Mouse (Mus musculus): ENCODE measurements around the gene Tuft1. TPM values are rescaled to one million over a fixed set of nuclear protein-coding genes. Genes with fewer than 3 reads are reported as not detected.
"Not testable (repeated sequence)": the region's sequence is repeated elsewhere in the genome, so short reads cannot be mapped to it uniquely, and the experiment has no call there.

Tuft1 gene
- polyA plus RNA-seq, 1 experiment from 2014 or later, result 5.0 TPM

DNA sequence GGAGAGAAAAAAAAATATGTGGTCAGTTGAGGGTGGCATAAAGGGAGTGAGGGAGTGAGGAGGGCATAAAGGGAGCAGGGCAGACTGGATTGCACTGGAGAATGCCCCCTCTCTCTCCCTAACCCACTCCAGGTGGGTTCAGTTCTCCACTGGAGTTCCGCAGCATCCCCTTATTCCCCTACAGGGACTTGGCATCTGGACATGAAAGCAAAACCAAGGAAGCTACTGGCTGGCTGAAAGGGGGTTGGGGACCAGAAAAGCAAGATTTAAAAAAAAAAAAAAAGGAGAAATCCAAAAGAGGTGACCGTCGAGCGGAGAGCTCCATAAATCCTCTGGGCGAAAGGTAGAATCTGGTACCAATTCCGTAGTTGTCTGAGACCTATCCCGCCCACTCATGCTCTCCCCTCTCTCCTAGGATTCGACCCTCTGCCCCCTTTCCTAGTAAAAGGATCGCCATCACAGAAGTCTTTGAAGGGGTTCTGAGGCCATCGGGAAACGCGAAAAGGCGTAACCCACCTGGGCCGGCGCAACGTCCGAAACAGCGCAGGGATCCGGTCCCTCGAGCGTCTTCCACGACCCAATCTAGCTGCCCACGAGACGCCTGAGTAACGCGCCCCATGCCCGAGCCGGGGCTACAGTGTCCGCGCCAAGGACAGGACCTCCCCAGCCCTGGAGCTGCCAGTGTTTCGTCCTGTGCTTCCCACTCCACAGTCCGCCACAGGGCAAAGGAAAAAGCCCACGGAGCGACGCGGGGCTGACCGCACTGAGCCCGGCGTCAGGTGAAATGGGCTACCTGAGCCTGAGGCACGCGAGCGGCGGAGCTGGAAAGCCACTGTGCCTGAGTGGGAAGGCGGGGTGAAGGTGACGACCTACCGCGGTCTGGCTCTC lies 576 bp downstream of the Tuft1 start:
- H3K27ac ChIP-seq (replicated peaks; ENCODE audit: low read depth, low read length); H3K4me1 ChIP-seq (ENCODE audit: control insufficient read depth, insufficient read depth, low read length); H3K27me3 ChIP-seq (ENCODE audit: control insufficient read depth, insufficient read depth, low read length); H3K9me3 ChIP-seq (replicated peaks; ENCODE audit: control insufficient read depth, low read length); H3K36me3 ChIP-seq (replicated peaks; ENCODE audit: control insufficient read depth, insufficient read depth, low read depth, low read length): not testable (repeated sequence)
- ATAC-seq (replicated peaks; ENCODE audit: insufficient number of reproducible peaks, low FRiP score, low TSS enrichment, low read depth) (peak; percentile 69), DNase-seq (ENCODE audit: low spot score) (peak; percentile 0)
- peak overlapping the region; percentile 22; the same call in 1 of the 2 replicates for H3K9ac ChIP-seq (replicated peaks; ENCODE audit: low read length)
- H3K4me2 ChIP-seq (ENCODE audit: low read depth, low read length), result peak overlapping the region; percentile 57
- peak overlapping the region; percentile 32 for H3K4me3 ChIP-seq (ENCODE audit: low read depth, low read length)
- WGBS, result 3% methylated on average over 24 of the region's 47 CpGs

DNA sequence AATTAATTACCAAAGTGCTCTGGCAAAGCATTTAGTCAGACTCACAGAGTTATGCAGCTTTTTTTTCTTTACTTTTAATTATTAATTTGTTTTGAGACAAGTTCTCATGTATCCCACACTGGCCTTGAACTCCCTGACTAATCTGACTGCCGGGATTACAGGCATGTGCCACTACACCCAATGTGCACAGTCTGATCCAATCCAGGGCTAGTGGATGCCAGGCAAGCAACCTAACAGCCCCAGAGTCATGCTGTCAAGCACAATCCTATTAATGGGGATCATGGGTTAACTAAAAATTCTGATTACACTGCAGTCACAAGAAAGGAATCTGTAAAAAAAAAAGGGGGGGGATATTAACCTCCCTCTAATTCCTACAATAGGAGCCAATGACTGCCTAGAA lies 4.7 kb downstream of the Tuft1 start:
- 50% methylated on average over 1 of the region's 1 CpGs for WGBS
- not testable (repeated sequence) for H3K4me3 ChIP-seq (ENCODE audit: low read depth, low read length); H3K4me2 ChIP-seq (ENCODE audit: low read depth, low read length); H3K4me1 ChIP-seq (ENCODE audit: control insufficient read depth, insufficient read depth, low read length); H3K27me3 ChIP-seq (ENCODE audit: control insufficient read depth, insufficient read depth, low read length); DNase-seq (ENCODE audit: low spot score); ATAC-seq (replicated peaks; ENCODE audit: insufficient number of reproducible peaks, low FRiP score, low TSS enrichment, low read depth); H3K9me3 ChIP-seq (replicated peaks; ENCODE audit: control insufficient read depth, low read length); H3K9ac ChIP-seq (replicated peaks; ENCODE audit: low read length); H3K27ac ChIP-seq (replicated peaks; ENCODE audit: low read depth, low read length); H3K36me3 ChIP-seq (replicated peaks; ENCODE audit: control insufficient read depth, insufficient read depth, low read depth, low read length)

GRCm38 (mm10) chr3:94650409-94650808 lies 8.3 kb downstream of the Tuft1 start:
- ATAC-seq (replicated peaks; ENCODE audit: insufficient number of reproducible peaks, low FRiP score, low TSS enrichment, low read depth), result no peak

DNA sequence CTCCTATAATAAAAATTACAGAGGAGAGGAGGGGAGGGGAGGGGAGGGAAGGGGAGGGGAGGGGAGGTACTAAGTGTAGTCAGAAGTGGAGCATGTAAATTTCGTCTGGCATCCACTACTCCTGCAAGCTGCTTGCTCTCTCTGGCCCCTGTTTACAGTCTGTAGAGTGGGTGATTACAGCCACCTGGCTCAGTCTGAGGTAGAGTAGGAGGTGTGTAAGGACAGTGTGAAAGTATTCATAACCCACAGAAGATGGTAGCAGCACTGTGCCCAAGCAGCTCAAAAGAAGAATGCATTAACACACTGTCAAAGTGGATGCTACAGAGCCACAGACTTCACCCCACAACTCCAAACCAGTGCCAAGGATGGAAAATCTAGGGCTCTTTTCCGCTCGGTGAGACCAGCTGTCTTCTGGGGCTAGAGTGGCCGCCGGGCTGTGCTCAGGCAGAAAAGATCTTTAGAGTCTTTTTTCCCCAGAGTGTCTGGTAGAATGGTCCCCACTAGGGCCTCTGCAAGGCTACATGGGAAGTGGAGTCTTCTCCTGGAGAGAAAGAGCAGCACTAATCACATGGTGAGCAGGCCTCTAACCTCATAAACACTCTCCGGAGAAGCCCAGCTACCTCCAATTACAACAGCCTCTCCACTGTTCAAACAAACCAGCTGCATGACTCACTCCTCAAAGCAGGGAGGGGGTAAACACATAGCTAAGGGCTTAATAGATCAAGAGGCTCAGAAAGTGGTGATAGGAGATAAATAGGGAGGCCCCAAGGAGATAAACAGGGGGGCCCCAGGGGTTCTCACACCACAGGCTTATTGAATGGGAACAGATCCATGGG lies 9.7 kb downstream of the Tuft1 start:
- Histone ChIP-seq H3K4me3 (ENCODE audit: low read depth, low read length) (no peak overlapping the region), H3K4me2 (ENCODE audit: low read depth, low read length) (no peak overlapping the region), H3K36me3 (replicated peaks; ENCODE audit: control insufficient read depth, insufficient read depth, low read depth, low read length) (no peaks in the 10 kb centered on the region), H3K9me3 (replicated peaks; ENCODE audit: control insufficient read depth, low read length) (no peaks in the 10 kb centered on the region), H3K9ac (replicated peaks; ENCODE audit: low read length) (no peak overlapping the region), H3K4me1 (ENCODE audit: control insufficient read depth, insufficient read depth, low read length) (no peaks in the 10 kb centered on the region; the same call in 1 of the 2 replicates), H3K27me3 (ENCODE audit: control insufficient read depth, insufficient read depth, low read length) (no peaks in the 10 kb centered on the region), H3K27ac (replicated peaks; ENCODE audit: low read depth, low read length) (no peak overlapping the region)
- DNase-seq (ENCODE audit: low spot score) (peak; percentile 28), ATAC-seq (replicated peaks; ENCODE audit: insufficient number of reproducible peaks, low FRiP score, low TSS enrichment, low read depth) (peak; percentile 37; the same call in 1 of the 2 replicates)
- 50% methylated on average over 6 of the region's 6 CpGs for WGBS

More at GRCm38 (mm10) chr3:94650409-94650808, 8.3 kb downstream of the Tuft1 start:
- no peaks in the 10 kb centered on the region for H3K36me3 ChIP-seq (replicated peaks; ENCODE audit: control insufficient read depth, insufficient read depth, low read depth, low read length)
- 69% methylated on average over 7 of the region's 7 CpGs for WGBS
- no peak overlapping the region for H3K4me2 ChIP-seq (ENCODE audit: low read depth, low read length)
- H3K9ac ChIP-seq (replicated peaks; ENCODE audit: low read length), result no peak overlapping the region
- H3K4me3 ChIP-seq (ENCODE audit: low read depth, low read length), result no peak overlapping the region
- H3K27me3 ChIP-seq (ENCODE audit: control insufficient read depth, insufficient read depth, low read length), result no peaks in the 10 kb centered on the region
- no peaks in the 10 kb centered on the region; the same call in 1 of the 2 replicates for H3K4me1 ChIP-seq (ENCODE audit: control insufficient read depth, insufficient read depth, low read length)
- no peaks in the 10 kb centered on the region for H3K9me3 ChIP-seq (replicated peaks; ENCODE audit: control insufficient read depth, low read length)
- no peak for DNase-seq (ENCODE audit: low spot score)
- H3K27ac ChIP-seq (replicated peaks; ENCODE audit: low read depth, low read length), result no peak overlapping the region

GRCm38 (mm10) chr3:94642495-94643162 lies 16.0 kb downstream of the Tuft1 start, which contains the start of gene Gm10972:
TSS of gene Gm10972 (plus strand) at chr3:94643112.
- ATAC-seq (replicated peaks; ENCODE audit: insufficient number of reproducible peaks, low FRiP score, low TSS enrichment, low read depth); H3K27ac ChIP-seq (replicated peaks; ENCODE audit: low read depth, low read length): not testable (repeated sequence)
- 83% methylated on average over 2 of the region's 2 CpGs for whole genome bisulfite sequencing

DNA sequence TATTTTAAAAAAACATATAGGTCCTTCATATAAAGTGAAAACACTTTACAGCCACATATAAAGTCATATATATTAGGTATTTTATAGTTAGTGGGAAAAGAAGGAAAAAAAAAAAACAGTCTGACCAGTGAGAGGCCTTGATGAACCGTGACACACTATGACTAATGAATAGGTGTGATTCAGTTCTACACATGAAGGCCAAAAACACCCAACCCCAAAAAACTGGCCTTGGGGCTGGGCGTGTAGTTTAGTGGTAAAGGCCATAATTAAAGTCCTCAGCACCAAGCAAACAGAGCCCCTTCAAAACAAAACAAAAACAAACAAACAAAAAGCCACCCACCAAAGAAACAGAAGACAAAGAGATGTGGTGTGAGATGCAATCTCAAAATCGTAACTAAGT lies 28.8 kb downstream of the Tuft1 start:
- no peak overlapping the region for H3K4me3 ChIP-seq (ENCODE audit: low read depth, low read length)
- WGBS, result 76% methylated on average over 3 of the region's 3 CpGs

More at GRCm38 (mm10) chr3:94642495-94643162, 16.0 kb downstream of the Tuft1 start, which contains the start of gene Gm10972:
- DNase-seq (ENCODE audit: low spot score); H3K4me2 ChIP-seq (ENCODE audit: low read depth, low read length); H3K4me1 ChIP-seq (ENCODE audit: control insufficient read depth, insufficient read depth, low read length); H3K27me3 ChIP-seq (ENCODE audit: control insufficient read depth, insufficient read depth, low read length); H3K9ac ChIP-seq (replicated peaks; ENCODE audit: low read length); H3K4me3 ChIP-seq (ENCODE audit: low read depth, low read length); H3K9me3 ChIP-seq (replicated peaks; ENCODE audit: control insufficient read depth, low read length); H3K36me3 ChIP-seq (replicated peaks; ENCODE audit: control insufficient read depth, insufficient read depth, low read depth, low read length): not testable (repeated sequence)

GRCm38 (mm10) chr3:94628712-94629111 lies 30.0 kb downstream of the Tuft1 start:
- no peaks in the 10 kb centered on the region for H3K27me3 ChIP-seq (ENCODE audit: control insufficient read depth, insufficient read depth, low read length)
- H3K27ac ChIP-seq (replicated peaks; ENCODE audit: low read depth, low read length), result no peak overlapping the region
- H3K4me1 ChIP-seq (ENCODE audit: control insufficient read depth, insufficient read depth, low read length), result no peaks in the 10 kb centered on the region
- H3K36me3 ChIP-seq (replicated peaks; ENCODE audit: control insufficient read depth, insufficient read depth, low read depth, low read length), result no peaks in the 10 kb centered on the region
- no peak overlapping the region for H3K4me2 ChIP-seq (ENCODE audit: low read depth, low read length)
- 94% methylated on average over 5 of the region's 5 CpGs for WGBS
- no peaks in the 10 kb centered on the region for H3K9me3 ChIP-seq (replicated peaks; ENCODE audit: control insufficient read depth, low read length)
- no peak overlapping the region for H3K4me3 ChIP-seq (ENCODE audit: low read depth, low read length)
- DNase-seq (ENCODE audit: low spot score) (no peak), ATAC-seq (replicated peaks; ENCODE audit: insufficient number of reproducible peaks, low FRiP score, low TSS enrichment, low read depth) (no peak)
- no peak overlapping the region for H3K9ac ChIP-seq (replicated peaks; ENCODE audit: low read length)

More for the DNA sequence above, 28.8 kb downstream of the Tuft1 start:
- H3K27ac ChIP-seq (replicated peaks; ENCODE audit: low read depth, low read length), result no peak overlapping the region
- ATAC-seq (replicated peaks; ENCODE audit: insufficient number of reproducible peaks, low FRiP score, low TSS enrichment, low read depth) (no peak), DNase-seq (ENCODE audit: low spot score) (no peak)
- no peaks in the 10 kb centered on the region for H3K4me1 ChIP-seq (ENCODE audit: control insufficient read depth, insufficient read depth, low read length)
- no peak overlapping the region for H3K4me2 ChIP-seq (ENCODE audit: low read depth, low read length)
- no peaks in the 10 kb centered on the region for H3K9me3 ChIP-seq (replicated peaks; ENCODE audit: control insufficient read depth, low read length)
- no peak overlapping the region for H3K9ac ChIP-seq (replicated peaks; ENCODE audit: low read length)
- H3K36me3 ChIP-seq (replicated peaks; ENCODE audit: control insufficient read depth, insufficient read depth, low read depth, low read length), result no peaks in the 10 kb centered on the region
- no peaks in the 10 kb centered on the region for H3K27me3 ChIP-seq (ENCODE audit: control insufficient read depth, insufficient read depth, low read length)

Measured in embryonic facial prominence, embryonic 11.5 days (tissue).